Mouse (Mus musculus) embryonic fibroblast, embryonic 13.5 days (primary cell): ENCODE results near the gene Gpr18.

Experiments
- CTCF ChIP-seq: IDR thresholded peaks from 2 replicates; pipeline ENCODE4 v1.5.1; 2011; ENCODE audit warnings: mild to moderate bottlenecking, control low read depth, low read length, moderate library complexity, borderline replicate concordance; ENCODE audit not compliant: insufficient read depth
- POLR2A ChIP-seq: IDR thresholded peaks from 2 replicates; pipeline ENCODE4 v1.6.1; 2011; ENCODE audit warnings: low read depth, mild to moderate bottlenecking, control low read depth, low read length, moderate library complexity

- TF ChIP-seq CTCF = no peak
- no peak for TF ChIP-seq POLR2A
Measured at GRCm38 (mm10) chr14:121958751-121959537, 43.4 kb upstream of the Gpr18 start.
